Mouse (Mus musculus): Measurements from ENCODE around the gene Galnt14. TPM values are rescaled to one million over a fixed set of nuclear protein-coding genes. Genes with fewer than 3 reads are reported as not detected.

Gene Galnt14
- total RNA-seq, 1 experiment from 2014 or later = 2.1 TPM

- DNase-seq = no peak
Measured at GRCm38 (mm10) chr17:73502613-73503012, 207.6 kb downstream of the Galnt14 start.

GRCm38 (mm10) chr17:73489519-73489918 is 220.7 kb downstream of the Galnt14 start:
- no peak for DNase-seq

- DNase-seq = peak; percentile 39
Measured at GRCm38 (mm10) chr17:73487792-73488191, 222.5 kb downstream of the Galnt14 start.

GRCm38 (mm10) chr17:73487380-73487779 is 222.9 kb downstream of the Galnt14 start:
- no peak for DNase-seq

- DNase-seq = no peak
Measured at GRCm38 (mm10) chr17:73477096-73478076, 232.9 kb downstream of the Galnt14 start.

GRCm38 (mm10) chr17:73474371-73474770 is 235.9 kb downstream of the Galnt14 start:
- no peak for DNase-seq

- DNase-seq = no peak
Measured at GRCm38 (mm10) chr17:73473012-73473411, 237.2 kb downstream of the Galnt14 start.

- DNase-seq = no peak
Measured at GRCm38 (mm10) chr17:73460874-73461273, 249.4 kb downstream of the Galnt14 start.

- no peak for DNase-seq
Measured at GRCm38 (mm10) chr17:73458741-73459140, 251.5 kb downstream of the Galnt14 start.

- DNase-seq = no peak
Measured at GRCm38 (mm10) chr17:73456551-73456950, 253.7 kb downstream of the Galnt14 start.

GRCm38 (mm10) chr17:73453646-73454045 is 256.6 kb downstream of the Galnt14 start:
- DNase-seq = no peak

GRCm38 (mm10) chr17:73452151-73452760 is 258.0 kb downstream of the Galnt14 start:
- DNase-seq = no peak

GRCm38 (mm10) chr17:73449104-73449503 is 261.1 kb downstream of the Galnt14 start:
- DNase-seq = no peak

Other genes starting within 250 kb of the Galnt14 start
- 65.6 and 72.0 TPM in 2 replicates for gene Ehd3, start 93.7 kb upstream of the Galnt14 start, total RNA-seq (2021)
- gene Xdh, start 239.7 kb upstream of the Galnt14 start, total RNA-seq (2021) = 446 and 487 TPM in 2 replicates